Mouse (Mus musculus): ENCODE data around the gene Srr. TPM values are rescaled to one million over a fixed set of nuclear protein-coding genes. Genes with fewer than 3 reads are reported as not detected.

Gene Srr
- total RNA-seq, 2 experiments from 2014 or later = 6.4 to 18.0 TPM

DNA sequence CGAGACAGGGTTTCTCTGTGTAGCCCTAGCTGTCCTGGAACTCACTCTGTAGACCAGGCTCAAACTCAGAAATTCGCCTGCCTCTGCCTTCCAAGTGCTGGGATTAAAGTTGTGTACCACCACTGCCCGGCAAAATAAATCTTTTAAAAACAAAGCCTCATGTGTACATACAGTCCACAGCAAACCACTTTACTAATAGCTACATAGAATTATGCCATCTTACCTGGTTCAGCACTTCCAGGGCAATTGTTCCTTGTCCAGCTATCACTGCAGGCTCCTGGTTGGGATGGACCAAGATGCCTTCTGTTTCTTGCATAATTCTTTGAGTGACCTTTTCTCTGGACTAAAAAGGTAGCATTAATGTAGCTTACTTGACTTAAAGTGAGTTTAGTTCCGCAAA lies 15.8 kb downstream of the Srr start:
- no peak for ATAC-seq (replicated peaks; ENCODE audit: low FRiP score, poor library complexity, severe bottlenecking)

DNA sequence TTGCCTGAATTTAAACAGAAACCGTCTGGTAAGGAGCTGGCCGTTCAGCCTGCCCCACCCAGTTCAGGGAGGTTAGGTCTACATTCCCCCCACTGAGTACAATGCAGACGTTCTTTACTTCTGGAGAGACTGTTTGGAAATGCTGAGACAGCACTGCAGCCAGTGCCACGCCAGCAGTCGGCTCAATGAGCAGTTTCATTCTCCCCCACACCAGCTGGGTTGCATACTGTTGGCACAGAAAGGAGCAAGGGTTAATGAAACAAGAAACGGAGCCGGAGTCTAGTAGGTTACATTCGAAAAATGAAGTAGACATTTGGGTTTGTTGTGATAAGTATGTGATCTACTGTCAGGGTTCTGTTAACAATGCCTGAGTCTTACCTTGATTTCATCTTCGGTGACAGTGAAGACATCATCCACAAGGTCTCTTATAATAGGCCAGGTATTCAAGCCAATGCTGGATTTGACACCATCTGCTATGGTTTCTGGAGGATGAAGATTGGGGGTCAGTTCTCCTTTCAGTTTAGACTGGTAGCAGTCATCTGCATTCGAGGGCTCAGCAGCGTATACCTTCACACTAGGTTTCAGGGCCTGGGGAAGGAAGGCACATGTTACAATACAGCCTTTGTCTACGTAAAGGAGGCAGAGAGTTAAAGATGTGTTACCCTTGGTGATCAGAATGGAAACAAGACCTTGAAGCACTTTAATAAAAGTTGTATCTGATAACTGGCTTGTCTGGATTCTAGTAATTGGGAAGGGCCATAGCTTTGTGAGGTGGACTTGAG lies 16.9 kb downstream of the Srr start:
- ATAC-seq (replicated peaks; ENCODE audit: low FRiP score, poor library complexity, severe bottlenecking) = no peak

DNA sequence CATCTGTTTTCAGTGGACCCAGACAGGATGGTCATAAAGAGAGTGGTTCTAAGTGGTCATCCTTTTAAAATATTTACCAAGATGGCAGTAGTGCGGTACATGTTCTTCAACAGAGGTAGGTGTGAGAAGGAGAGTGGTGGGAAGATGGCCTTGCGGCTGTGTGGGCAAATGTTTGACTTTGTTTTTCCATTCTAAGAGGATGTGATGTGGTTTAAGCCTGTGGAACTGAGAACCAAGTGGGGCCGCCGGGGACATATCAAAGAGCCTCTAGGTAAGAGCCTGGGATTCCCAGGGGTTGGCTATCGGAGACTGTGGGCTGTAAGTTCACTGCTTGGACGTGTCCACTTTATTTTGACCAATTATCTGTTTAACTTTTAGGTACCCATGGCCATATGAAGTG lies 17.9 kb downstream of the Srr start:
- ATAC-seq (replicated peaks; ENCODE audit: low FRiP score, poor library complexity, severe bottlenecking) = no peak

DNA sequence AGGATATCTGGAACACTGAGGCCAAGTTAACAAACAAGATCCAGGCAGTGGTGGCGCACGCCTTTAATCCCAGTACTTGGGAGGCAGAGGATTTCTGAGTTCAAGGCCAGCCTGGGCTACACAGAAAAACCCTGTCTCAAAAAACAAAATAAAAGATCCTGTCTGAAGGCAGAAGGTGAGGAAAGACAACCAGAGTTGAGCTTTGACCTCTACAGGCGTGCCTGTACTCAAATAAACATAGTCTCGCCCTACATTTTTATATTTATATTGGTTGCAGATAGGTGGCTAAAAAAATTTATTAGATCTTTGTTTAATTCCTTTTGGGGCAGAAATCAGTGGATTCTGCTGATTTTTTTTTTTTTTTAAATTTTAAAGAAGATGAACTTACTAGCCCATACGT lies 23.3 kb downstream of the Srr start:
- ATAC-seq (replicated peaks; ENCODE audit: low FRiP score, poor library complexity, severe bottlenecking) = no peak

DNA sequence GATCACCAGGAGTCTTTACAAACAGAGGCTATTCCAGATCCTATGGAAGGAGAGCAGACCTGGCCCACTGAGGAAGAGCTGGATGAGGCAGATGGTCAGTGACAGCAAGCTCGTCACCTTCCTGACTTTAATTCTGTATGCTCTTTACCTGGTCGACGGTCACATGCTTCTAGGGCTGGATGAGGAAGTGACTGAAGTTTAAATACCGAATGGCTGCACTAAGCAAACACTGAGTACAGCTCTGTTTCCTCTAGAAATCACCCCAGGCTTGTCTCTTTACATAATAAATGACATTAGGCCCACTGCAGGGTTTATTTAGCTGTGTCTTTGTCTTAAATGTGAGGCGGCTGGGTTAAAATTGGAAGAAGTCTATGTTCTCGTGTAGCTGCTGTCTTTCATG lies 24.2 kb downstream of the Srr start:
- ATAC-seq (replicated peaks; ENCODE audit: low FRiP score, poor library complexity, severe bottlenecking) = no peak

DNA sequence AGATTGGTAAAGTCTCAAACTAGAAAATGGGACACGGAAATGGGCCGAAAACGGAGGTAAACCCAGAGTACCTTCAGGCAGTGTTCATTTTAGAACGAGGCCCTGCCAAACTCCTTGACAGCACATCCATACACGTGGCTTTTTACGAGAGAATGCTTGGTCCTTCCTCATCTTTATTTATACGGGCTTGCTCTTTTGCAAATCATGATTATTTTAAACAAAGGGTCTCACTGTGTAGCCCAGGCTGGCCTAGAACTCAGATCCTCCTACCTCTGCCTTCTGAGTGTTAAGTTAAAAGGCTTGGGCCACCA lies 27.3 kb downstream of the Srr start:
- ATAC-seq (replicated peaks; ENCODE audit: low FRiP score, poor library complexity, severe bottlenecking) = no peak

DNA sequence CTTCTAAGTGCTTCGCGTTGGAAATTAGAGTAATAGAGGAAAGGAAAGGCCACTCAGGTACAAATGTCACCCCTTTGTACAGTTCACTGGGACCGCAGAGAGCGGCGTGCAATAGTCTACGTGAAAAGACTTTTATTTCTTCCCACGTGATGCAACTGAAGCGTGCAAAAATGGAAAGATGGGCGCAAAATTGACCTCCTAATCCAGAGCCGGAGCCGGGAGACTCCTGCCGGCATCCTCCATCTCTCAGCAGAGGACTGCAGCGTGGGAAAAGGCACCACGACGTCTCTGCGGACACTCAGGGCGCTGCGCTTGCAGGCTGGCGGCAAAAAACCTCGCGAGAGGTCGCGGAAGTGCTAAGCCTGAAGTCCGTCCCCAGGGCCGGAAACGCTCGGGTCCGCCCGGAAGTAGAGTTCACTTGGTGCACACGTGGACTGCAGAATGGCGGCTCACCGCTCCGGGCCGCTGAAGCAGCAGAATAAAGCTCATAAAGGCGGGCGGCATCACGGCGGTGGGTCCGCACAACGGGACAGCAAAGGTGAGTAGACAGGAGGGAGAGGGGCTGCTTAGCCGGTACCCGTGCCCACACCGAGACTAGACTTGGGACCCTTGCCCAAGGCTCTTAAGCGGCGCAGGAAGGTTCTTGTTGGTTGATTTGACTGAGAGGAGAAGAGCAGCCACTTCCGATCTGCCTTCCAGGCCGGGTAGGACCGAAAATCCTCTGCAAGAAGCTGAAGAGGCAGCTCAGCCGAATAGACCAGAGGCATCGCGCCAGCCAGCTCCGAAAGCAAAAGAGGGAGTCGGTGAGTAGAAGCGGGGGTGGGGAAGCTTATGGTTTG lies 27.9 kb downstream of the Srr start, which contains the start of gene Tsr1:
Gene Tsr1, plus strand, starts transcription at position 394 of the 839 bp plus-strand sequence.
- ATAC-seq (replicated peaks; ENCODE audit: low FRiP score, poor library complexity, severe bottlenecking) = peak; percentile 91

DNA sequence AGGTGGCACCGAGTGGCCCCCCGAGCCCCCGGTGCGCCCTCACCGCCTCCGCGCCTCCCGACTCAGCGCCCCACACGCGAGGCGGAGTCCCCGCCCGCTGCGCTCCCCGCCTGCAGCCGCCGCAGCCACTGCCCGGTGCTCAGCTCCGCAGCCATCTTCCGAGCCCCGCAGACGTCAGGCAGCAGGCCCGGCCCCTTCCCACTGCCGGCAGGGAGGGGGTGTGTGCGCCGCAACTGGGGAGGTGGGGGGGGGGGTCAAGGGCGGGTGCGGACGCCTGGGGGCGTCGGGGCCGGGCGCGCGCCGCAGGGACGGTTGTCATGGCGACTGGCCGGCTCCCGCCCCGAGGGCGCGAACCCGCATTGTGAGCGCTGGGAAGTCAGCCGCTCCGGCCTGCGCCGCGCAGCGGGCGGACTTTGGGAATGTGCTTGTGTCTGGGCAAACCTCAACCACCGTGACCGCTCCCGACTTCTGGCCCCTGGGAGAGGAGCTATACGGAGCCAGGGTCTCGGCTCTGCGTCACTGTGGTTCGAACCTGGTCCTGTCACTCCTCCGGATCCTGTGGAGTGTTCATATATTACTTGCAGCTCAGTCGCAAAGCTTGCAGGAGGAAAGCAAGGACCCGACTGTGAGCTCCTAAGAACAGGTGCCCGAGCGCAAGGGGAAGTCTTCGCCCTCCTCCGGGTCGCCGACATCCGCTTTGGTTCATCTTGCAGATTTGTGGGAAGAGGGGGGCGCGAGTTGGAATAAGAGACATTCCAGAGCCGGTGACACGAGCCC lies 28.7 kb downstream of the Srr start, which contains the start of gene Sgsm2:
Gene Sgsm2, minus strand, starts transcription at position 160 of the 777 bp plus-strand sequence.
- ATAC-seq (replicated peaks; ENCODE audit: low FRiP score, poor library complexity, severe bottlenecking) = peak; percentile 58

DNA sequence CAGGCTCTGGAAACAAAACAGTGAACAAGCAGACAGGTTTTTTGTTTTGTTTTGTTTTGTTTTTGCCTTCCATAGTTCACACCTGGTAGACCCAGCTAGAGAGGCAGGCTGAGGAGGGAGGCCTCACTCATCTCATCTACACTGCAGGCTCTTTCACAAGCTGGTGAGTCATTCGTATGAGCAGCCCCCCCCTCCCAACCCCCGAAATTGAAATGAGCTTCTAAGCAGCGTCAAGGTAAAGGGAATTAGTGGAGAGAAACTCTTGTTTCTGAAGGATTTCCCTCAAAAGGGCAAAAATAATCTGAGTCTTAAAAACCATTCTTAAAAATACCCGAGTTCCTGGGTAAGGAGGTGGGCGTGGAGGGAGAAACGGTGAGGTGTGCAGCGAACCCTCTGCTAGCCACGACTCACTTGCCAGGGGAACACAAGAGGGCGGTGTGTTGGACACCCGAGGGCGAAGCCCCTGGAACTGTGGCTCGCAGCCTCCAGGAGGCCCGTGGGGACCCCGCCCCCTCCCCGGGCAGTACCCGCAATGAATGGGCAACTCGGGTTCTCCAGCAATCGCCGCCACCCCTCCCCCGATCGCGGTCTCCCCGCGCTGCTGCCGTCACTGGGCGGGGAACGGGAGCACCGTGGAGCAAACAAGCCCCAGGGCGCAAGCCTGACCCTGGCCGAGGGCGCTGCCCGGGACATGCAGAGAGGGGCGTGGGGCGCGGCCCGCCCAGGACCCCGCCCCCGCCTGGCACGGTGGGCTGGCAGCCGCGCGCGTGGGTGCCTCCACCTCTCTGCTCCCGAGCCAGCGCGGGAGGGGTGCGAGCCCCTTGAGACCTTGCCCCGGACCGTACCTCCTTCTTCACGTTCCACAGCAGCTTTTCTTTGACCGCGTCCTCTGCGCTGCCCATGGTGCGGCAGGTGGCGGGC lies 29.5 kb downstream of the Srr start:
- 0 out of 2 replicates have a peak, but pooled peaks have one; percentile 21 for ATAC-seq (replicated peaks; ENCODE audit: low FRiP score, poor library complexity, severe bottlenecking)

DNA sequence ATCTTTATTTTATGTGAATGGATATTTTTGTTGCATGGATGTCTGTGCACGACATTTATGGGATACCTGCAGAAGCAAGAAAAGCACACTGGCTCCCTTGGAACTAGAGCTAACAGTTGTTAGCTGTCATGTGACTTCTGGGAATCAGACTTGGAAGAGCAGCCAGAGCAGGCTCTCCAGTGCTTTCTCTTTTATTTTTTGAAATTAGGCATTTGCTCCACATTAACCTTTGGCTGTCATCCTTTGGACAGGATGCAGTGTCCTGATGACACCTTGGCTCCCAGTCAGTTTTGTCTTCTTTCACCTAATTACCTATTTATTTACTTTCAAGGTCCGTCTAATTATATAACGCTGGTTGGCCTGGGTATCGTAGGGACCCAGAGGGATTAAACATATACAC lies 31.1 kb downstream of the Srr start:
- no peak for ATAC-seq (replicated peaks; ENCODE audit: low FRiP score, poor library complexity, severe bottlenecking)

DNA sequence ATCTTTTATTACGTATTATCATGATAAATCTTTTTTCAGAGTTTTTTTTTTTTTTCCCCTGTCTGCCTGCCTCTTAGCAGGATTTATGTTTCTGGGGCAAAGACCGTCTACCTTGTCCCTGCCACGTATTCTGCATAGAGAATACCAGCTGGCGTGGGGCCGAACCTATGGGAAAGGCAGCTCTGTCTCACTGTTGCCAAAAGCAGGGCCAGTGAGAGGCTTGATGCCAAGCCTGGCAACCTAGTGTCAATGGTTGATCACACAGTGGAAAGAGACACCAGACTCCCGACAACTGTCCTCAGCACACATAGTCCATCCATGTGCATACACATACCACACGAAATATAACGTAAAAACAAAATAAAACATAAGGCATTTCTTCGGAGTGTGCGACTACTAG lies 42.6 kb downstream of the Srr start:
- no peak for ATAC-seq (replicated peaks; ENCODE audit: low FRiP score, poor library complexity, severe bottlenecking)

DNA sequence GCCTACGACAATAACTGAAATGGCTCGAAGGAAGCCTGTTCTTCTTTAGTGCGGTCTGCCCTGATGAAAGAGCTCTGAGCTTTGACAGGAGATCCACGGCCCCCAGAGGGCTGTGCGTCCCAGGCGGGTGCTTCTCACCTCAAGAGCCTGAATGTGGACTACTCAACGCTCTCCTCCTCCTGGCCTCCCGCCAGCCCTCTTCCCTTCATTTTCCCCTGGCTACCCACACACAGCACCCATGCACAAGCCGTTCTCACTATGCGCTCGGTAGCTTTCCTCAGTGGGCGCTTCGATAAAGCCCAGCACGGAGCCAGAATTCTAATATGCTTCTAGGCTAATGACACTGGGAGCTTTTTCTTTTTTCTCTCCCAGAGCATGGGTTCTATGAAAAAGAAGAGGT lies 43.8 kb downstream of the Srr start:
- no peak for ATAC-seq (replicated peaks; ENCODE audit: low FRiP score, poor library complexity, severe bottlenecking)

DNA sequence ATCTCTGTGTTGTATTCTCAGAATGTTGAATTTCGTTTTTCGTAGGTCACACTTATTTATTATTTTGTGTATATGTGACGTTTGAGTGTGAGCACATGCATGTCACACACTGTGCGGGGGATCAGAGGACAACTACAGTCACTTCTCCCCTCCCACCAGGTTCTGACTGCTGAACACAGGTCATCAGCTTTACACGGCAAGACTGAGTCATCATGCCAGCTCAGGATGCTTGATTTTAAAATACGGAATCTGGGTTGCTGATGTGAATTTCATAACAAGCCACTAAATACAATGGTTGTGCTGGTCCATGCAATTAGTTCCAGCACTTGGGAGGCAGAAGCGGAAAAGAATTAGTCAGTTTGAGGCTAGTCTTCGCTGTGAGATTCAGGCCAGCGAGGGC lies 44.7 kb downstream of the Srr start:
- ATAC-seq (replicated peaks; ENCODE audit: low FRiP score, poor library complexity, severe bottlenecking) = no peak

DNA sequence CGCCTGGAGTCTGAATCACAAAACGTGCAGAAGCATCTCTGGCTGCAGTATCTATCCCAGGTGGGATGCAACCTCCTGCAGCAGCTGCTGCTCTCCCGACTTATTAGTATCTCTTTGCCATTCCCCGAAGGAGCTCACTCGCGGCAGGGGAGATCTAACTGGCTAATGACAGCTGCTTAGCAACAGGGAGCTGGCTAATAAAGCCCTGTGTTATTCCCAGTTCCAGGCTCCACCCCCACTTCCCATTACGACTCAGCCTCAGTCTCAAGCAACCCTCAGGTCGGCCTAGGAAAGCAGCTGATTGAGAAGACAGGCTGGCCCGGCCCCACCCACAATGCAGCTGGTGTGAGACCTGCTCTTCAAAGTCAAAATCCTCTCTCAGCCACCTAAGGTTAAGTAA lies 48.9 kb downstream of the Srr start:
- no peak for ATAC-seq (replicated peaks; ENCODE audit: low FRiP score, poor library complexity, severe bottlenecking)

DNA sequence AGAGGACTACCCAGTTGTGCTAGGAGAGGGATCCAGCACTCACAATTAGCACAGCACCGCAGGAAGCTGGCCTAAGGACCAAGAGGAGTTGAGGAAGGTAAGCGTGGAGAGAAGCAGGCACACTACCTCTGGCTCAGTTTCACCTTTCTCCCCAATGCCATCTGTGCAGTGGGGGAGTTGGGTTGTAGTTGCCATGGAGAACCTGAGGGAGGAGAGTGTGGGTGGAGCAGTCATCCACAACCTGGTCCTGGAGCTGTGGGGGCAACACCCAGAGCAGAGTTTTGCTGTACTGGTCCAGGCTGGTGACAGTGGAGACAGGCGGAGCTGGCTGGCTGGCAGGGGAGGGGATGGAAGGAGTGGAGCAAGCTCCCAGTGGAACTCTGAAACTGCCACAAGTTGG lies 51.1 kb downstream of the Srr start:
- ATAC-seq (replicated peaks; ENCODE audit: low FRiP score, poor library complexity, severe bottlenecking) = 0 out of 2 replicates have a peak, but pooled peaks have one; percentile 15

DNA sequence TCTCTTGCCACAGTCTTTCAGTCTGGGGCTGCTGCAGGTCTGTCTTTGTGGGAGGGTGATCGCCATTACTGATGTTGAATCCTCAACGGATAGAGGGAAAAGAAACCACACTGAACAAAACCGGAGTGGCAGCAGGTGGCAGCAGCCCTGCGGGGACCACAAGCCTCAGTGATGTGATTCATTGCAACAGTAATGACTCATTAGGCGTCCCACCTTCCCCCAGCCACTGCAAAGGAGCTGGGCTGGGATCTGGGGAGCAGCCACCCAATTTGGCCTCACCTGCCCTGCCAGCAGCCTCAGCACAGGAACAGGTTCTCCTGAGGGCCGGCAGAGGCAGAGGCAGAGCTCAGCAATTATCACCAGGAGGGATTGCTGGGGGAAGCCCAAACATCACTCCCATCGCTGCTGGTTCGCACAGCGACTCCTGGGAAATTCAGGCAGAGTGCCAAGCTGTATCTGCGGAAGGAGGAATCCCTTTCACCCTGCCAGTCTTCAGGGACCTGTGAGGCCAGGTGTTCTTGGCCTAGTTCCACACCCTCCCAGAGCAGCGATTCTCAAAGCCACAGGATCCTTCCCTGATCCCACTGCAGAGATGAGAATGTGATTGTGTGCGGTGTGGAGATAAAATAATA lies 54.6 kb downstream of the Srr start:
- no peak for ATAC-seq (replicated peaks; ENCODE audit: low FRiP score, poor library complexity, severe bottlenecking)

DNA sequence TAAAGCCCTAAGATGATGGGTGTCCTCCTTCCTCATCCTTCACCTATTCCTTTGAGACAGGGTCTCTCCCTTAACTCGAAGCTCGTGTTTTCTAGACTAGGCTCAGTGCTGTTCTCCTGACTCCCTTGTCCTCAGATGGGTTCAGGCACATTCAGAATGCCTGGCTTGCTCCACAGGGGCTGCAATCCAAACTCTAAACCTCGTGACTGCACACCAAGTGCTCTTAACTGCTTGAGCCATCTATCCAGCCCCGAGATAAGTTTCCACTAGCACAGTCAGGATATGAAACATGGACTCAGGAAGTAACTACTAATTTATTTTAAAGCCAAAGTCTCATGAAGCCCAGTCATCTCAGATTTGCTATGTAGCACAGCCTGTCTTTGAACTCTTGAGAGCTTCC lies 55.2 kb downstream of the Srr start:
- ATAC-seq (replicated peaks; ENCODE audit: low FRiP score, poor library complexity, severe bottlenecking) = no peak

DNA sequence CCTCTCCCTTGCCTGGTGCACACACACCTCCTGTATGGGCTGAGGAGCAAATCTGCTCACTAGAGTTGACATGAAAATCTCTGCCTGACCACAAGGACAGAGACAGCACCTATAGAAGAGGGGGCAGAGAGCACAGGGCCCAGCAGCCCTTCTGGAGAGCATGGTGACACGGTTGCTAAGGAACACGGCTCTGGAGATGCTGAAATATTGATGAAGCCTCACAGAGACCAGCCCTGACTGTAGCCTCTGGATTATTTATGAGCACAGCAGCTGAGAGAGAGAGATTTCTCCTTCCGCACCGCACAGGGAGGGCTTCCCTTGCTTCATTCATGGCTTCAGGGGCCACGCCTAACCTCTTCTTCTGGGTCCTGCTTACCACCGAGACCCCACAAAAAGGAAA lies 56.1 kb downstream of the Srr start:
- no peak for ATAC-seq (replicated peaks; ENCODE audit: low FRiP score, poor library complexity, severe bottlenecking)

Data from erythroid progenitor cell, adult 5-6 weeks (primary cell).